Mouse (Mus musculus): ENCODE data around the gene Wnt3a.
"Not testable (repeated sequence)": the region's sequence is repeated elsewhere in the genome, so short reads cannot be mapped to it uniquely, and the experiment has no call there.

Gene Wnt3a

DNA sequence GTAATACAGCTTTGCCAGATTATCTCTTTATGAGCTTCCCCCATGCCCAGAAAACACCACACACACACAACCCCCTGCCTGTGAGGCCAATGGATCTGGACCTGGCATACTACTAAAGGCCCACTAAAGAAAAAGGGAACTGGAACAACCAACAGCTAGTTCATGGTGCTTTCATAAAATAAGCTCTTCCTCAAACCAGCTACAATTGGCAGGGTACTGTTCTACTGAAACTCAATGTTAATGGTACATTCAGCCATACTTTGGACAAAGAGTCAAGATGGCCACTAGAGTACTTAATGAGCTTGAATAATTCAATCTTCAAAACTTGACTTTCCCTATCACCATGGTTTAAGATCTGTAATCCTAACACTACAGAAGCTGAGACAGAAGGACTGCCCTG lies 68.9 kb downstream of the Wnt3a start:
- no peak for DNase-seq (ENCODE audit: low read depth, low spot score)

DNA sequence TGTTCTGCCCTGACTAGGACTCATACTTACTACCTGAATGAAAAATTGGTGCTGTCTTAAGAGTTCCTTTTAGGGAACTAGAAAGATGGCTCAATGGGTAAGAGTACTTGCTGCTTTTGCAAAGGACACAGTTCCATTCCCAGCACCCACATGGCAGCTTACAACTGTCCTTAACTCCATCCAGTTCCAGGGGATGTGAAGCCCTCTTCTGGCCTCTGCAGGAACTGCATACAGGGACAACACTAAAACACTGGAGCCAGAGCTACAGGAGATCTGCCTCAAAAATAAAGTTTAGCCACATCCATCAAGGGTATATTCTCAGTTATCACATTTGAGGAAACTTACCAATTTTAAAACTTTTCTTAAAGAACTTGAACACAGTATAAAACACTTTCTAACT lies 71.5 kb downstream of the Wnt3a start:
- no peak for DNase-seq (ENCODE audit: low read depth, low spot score)

DNA sequence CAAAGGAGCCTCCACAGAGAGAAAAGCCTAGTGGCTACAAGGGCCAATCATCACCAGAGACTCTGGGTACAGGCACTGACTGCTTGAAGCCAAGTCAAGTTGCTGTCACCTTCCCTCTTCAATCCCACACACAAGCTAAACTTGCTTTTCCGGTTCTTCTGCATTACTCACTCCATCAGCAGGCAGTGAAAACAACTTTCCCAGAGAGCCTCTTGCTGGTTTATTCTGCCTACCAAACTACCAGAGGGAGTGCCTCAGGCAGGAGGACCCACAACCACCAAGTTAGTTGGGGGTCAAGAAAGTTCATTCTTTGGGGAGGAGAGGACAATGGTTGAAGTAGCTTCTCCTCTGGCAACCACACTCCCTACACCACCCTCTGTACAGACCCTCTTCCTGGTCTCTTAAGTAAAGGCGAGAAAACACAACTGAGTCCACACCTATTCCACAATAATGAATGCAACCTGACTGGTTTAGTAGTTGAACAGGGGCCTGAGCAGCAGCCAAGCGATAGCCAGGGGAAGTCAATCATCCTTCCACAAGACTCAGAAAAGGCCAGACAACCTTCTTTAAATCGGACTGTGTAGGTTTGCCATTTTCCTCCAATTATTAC lies 72.1 kb downstream of the Wnt3a start:
- DNase-seq (ENCODE audit: low read depth, low spot score), result no peak

DNA sequence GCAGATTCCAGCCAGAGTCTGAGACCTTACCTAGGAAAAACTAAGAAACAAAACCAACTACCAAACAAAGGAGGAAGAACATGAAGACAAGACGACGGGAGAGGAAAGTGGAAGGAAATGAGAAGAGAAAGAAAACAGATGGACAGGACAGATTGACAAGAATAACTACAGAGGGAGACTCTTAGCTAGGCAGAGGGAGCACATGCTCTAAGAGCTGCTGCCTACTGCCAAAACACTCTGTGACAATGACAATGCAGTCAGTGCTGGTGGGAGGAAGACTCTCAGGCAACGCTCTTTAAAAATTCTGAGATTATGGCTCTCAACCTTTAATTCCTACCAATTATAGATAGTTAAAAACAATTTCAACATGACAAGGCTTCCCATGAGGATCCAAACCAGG lies 73.6 kb downstream of the Wnt3a start:
- DNase-seq (ENCODE audit: low read depth, low spot score), result no peak

DNA sequence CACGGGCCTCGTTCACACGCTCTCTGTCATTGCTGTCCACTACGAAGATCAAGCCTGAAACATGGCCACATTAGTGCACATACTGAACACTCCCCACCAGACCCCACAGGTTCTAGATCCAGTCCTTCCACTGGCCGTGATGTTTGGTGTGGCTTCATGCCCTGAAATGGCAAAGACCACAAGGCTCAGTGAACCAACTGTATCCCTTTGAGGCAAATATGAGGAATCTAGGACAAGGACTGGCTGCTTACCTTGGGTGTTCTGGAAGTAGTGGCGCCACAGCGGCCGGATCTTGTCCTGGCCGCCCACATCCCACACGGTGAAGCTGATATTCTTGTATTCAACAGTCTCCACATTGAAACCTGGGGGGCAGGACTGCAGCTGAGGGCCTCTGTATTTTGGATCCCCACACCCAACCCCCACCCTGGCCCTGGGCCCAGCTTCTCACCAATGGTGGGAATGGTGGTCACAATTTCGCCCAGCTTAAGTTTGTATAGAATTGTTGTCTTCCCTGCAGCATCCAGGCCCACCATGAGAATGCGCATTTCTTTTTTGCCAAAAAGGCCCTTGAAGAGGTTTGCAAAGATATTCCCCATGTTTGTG lies 77.6 kb downstream of the Wnt3a start:
- DNase-seq (ENCODE audit: low read depth, low spot score), result no peak

DNA sequence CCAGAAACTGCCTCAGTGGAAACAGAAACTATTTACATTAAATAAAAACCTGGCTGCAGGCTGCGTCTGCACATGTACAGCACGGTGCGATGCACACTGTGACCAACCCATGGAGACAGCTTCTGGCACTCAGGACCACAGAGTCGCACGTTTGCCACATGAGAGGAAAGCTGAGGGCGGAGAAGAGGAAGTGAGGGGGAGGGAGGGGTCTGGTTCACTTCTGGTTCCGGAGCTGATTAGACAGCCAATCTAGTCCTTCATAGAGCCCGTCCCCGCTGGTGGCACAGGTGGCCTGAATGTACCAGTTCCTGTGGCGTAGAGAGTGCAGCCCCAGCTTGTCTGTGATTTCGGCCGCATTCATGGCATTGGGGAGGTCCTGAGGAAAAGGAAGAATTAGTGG lies 78.2 kb downstream of the Wnt3a start:
- DNase-seq (ENCODE audit: low read depth, low spot score), result not testable (repeated sequence)

DNA sequence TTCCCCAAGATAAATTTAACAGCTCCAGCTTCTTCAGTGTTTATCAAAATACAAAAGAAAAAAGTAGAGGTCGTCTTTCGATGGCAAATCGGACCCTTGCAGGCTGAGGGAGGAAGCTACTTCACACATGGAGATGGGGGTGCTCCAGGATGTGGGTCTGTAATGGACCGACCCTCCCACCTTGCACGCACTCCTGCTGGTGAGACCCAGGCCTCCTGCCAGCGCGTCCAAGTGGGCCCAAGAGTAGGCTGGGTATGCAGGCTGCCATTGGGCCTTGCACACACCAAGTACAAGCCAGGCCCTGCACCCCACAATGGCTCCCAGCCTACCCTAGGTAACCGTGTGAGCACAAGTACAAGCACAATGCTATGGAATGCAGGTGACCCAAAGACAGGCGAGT lies 79.0 kb downstream of the Wnt3a start:
- DNase-seq (ENCODE audit: low read depth, low spot score), result not testable (repeated sequence)

DNA sequence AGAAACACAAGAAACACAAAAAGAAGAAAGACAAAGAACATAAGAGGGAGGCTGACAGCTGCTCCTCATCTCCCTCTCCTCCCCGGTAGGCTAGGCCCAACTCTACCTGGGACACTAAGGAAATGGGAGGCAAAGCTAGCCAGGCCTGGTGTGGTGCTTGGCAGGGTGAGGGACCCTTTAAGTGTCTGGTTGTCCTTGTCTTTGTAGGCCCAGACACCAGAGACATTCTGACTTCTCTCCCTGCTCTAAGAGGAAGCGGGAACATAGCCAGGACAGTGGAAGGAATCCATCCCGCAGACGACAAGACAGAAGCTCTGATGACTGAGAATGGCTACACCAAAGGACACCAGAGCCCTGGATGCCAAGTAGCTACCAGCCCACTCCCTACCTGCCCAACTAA lies 80.5 kb downstream of the Wnt3a start:
- DNase-seq (ENCODE audit: low read depth, low spot score), result no peak

DNA sequence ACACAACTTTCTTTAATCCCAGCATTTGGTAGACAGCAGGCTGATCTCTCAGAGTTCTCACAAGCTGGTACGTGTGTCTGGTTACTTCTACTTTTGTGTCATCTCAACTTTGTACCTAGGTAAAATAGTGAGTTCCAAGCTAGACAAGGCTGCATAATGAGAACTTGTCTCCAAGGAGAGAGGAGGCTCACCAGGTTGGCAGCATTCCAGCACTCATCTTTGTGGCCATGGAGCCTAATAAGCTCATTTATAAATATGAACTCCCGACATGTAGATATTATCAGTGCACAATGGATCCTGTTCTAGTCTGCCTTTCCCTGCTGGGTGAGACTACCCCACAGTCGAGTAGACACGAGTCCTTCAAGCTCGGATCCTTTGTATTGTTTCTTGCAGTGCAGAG lies 81.0 kb downstream of the Wnt3a start:
- DNase-seq (ENCODE audit: low read depth, low spot score), result no peak

DNA sequence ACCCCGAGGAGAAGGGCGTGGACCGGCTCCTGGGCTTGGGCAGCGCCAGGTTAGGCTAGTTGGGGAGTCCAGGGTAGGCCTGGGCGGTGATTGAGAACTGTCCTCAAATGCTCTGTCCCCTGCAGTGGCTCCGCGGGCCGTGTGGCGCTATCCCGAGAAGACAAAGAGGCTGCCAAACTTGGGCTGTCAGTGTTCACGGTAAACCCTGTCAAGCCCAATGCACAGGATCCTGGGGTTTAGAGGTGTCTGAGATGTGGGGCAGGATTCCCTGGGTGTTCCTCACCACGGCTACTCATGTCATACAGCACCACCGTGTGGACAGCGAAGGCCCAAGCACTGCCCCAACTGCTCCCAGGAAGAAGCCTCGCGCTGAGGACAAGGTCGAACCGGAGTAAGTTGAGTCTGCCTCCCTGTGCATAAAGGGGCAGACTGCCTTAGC lies 81.5 kb downstream of the Wnt3a start:
- DNase-seq (ENCODE audit: low read depth, low spot score), result no peak

DNA sequence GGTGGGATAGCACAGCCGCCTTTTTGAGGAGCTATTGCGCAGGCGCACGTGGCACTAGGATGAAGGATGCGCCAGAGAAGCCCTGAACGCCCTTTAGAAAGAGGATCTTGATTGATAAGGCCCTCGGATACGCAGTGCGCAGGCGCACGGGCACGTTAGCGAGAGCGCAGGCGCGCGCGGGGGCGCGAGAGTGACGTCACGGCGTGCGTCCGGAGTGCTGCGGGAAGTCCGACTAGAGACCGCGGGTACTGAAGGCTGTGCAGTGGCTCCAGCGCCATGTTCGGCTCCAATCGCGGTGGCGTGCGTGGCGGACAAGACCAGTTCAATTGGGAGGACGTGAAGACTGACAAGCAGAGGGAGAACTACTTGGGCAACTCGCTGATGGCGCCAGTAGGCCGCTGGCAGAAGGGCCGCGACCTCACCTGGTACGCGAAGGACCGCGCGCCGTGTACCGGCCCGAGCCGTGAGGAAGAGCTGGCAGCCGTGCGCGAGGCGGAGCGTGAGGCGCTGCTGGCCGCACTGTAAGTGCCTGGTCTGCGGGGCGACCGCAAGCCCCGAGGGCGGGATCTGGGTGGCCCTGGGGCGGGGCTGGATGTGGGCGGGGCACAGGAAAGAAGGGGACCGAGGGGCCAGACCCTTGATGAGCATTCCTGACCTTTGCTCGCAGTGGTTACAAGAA lies 82.3 kb downstream of the Wnt3a start, which contains the start of gene 2310033P09Rik:
Gene 2310033P09Rik, plus strand, starts transcription at position 169 of the 679 bp plus-strand sequence.
- DNase-seq (ENCODE audit: low read depth, low spot score), result peak; percentile 97

DNA sequence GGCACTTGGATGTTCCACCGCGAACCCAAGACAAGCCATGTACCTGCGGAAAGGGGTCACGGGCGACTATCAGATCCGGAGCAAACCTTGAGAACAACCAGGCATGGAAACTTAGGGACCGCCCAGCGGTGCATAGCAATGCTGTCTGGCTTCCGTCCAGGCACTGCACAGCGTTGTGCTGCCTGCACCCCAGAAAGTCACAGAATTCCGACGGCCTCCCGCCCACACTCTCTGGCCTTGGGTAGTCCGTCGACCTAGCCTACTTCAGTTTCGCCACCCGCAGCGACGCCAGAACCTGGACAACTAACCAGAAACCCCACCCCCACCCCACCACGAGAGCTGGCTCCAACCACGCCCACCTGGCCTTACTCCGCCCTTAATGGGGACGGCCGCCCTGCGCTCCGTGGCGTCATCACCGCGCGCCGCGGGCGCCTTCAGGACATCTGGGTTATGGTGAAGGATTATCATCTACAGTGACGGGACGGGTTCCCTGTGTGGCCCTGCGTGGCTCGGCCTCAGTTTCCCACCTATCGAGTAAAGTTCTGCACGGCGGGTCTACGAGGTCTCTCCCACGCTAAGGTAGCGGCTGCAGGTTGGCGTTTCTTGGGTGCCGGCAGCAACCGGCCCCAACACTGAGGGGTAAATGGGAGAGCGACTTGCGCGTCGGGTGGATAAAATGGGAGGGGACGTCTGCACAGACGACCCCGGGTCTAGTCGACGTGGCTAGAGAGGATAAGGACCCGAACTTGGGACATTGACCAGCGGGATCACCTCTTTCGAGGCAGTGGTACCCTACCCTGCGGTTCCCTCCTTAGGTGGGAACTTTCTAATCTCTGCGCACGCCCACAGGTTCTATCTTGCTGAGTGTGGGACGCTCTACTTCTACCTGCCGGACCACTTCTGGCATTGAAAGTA lies 88.2 kb downstream of the Wnt3a start, which contains the start of gene Mrpl55:
Gene Mrpl55, plus strand, starts transcription at position 406 of the 915 bp plus-strand sequence.
- peak; percentile 95 for DNase-seq (ENCODE audit: low read depth, low spot score)

DNA sequence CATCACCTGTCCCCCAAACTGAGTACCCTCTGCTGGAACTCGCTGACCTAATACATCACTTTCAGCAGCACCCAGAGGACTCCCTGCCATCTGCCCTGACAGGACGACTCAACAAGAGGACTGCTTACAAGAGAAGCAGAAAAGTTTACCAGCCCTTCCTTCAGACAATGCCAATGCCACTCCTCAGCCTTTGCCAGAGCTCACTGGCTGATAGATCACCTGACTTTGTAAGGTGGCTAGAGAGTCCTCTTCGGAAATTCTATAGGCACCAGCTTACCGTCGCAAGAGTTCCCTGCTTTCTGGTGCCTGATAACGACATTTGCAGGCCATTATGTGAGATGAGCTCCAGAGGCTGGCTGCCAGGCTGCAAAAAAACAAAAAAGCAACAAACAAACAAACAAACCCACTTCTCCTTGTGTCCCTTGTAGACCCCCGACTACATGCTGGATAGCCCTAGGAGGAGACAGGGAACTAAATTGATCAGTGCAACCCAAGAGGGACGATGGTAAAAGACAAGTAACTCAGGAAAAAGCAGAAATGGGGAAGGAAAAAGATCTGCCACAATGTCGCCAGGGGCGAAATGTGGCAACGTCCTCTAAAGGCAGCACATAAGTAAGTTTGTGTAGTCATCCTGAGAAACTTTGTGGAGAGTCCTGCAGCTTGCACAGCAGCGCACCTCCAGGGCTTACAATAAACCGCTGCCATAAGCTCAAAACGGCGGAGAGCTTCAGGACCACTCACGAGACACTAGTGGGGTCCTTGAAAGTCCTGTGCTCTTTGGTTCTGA lies 89.1 kb downstream of the Wnt3a start:
- DNase-seq (ENCODE audit: low read depth, low spot score), result no peak

All from skeletal muscle tissue, adult 2 months (tissue).